Mouse (Mus musculus): ENCODE data around the gene Sufu. TPM values are rescaled to one million over a fixed set of nuclear protein-coding genes. Genes with fewer than 3 reads are reported as not detected.

Sufu gene
- total and polyA plus RNA-seq, 3 experiments: 8.7 to 11.0 (median 10.6) TPM

DNA sequence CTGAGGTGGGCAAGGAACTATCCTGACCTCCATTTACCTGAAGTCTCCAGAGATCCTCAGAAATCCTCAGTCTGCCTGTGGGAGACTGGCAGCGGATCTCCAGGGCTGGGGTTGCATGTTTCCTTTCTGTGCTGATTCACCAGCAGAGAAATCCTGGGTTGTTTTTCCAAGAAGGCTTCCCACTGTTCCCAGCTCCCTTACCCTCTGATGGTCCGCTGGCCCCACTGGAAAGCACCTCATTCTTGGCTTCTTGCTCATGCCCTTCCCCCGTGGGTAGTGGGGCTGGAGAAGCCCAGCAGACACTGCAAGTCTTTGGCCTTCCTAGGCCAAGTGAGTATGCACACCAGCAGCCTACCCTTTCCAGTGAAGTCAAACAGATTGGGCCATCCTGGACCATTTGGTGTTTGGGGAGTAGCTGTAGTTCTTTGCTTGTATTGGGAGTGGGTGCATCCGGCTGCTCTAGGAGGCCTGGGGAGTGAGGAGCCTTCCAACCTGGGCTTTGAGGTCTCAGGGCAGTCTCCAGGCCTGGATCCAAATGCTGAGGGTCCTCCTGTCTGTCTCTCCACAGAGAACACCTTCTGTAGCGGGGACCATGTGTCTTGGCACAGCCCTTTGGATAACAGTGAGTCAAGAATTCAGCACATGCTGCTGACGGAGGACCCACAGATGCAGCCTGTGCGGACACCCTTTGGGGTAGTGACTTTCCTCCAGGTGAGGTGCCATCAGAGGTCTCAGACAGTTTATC, 52.7 kb downstream of the Sufu start:
- H3K27me3 ChIP-seq (ENCODE audit: control insufficient read depth, insufficient read depth, low read length): no peaks in the 10 kb centered on the region
- H3K4me3 ChIP-seq: no peak overlapping the region
- H3K27ac ChIP-seq: no peak overlapping the region
- peaks cover 14% of the 10 kb centered on the region for H3K4me1 ChIP-seq (ENCODE audit: control insufficient read depth, insufficient read depth, low read length)
- H3K9ac ChIP-seq (ENCODE audit: low read depth, low read length): no peak overlapping the region
- H3K79me2 ChIP-seq (replicated peaks; ENCODE audit: control insufficient read depth, insufficient read depth, low read length): peaks cover 1% of the 10 kb centered on the region; the same call in 1 of the 2 replicates
- WGBS: 88% methylated on average over 7 of the region's 7 CpGs
- DNase-seq: no peak
- intact Hi-C loops (cut with DNase I): loop anchor here (10.0 kb wide), 1 partner anchor 145 kb away; the partner anchor contains the start of gene Nfkb2
- H3K36me3 ChIP-seq (ENCODE audit: control insufficient read depth, insufficient read depth, low read length): no peaks in the 10 kb centered on the region; the same call in 1 of the 2 replicates
- TF ChIP-seq CTCF (IDR thresholded peaks at IDR 0.05) (no peak), POLR2A (IDR thresholded peaks at IDR 0.05; ENCODE audit: insufficient read depth, low read depth, low read length) (no peak), EP300 (IDR thresholded peaks at IDR 0.05; ENCODE audit: insufficient read depth, low read depth, low read length) (no peak)

DNA sequence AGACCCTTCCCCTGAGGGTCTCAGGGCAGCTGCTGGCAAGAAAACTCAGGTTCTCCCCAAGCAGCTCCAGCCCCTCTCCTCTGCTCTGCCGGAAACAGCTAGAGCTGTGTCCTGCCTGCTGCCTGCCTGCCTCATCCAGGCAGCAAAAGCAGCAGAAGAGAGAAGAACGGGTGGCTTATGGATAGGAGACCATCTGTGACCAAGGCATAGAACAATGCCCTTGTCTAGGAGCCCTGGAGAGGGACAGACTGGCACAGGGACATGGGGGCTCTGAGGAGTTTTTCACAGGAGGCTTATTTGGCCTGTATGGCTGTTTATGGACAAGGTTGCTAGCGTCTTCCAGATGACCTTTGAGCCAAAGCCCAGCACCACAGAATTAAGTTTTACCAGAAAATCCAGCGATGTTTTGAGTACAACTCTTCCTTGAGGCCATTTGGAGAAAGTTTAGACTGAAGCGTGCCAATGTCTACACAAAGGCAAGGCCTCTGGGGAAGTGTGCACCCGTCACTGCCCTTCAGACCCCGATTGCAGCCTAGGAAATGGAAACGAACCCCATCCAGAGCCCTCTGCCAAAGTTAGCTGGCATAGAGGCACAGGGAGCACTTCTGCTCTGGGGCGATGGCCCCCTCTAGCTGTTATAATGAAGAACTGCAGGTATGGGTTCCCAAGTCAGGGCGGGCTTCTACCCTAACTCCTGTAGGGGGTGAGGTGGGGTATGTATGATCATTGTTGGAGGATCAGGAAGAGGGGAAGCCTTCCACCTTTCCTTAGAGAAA, 55.5 kb downstream of the Sufu start:
- Histone ChIP-seq H3K36me3 (ENCODE audit: control insufficient read depth, insufficient read depth, low read length) (peaks cover under 1% of the 10 kb centered on the region), H3K4me1 (ENCODE audit: control insufficient read depth, insufficient read depth, low read length) (peaks cover 40% of the 10 kb centered on the region), H3K27ac (peak overlapping the region; percentile 27), H3K4me3 (no peak overlapping the region), H3K79me2 (replicated peaks; ENCODE audit: control insufficient read depth, insufficient read depth, low read length) (no peaks in the 10 kb centered on the region), H3K9ac (ENCODE audit: low read depth, low read length) (no peak overlapping the region), H3K27me3 (ENCODE audit: control insufficient read depth, insufficient read depth, low read length) (no peaks in the 10 kb centered on the region)
- intact Hi-C loops (cut with DNase I): no loop called here
- TF ChIP-seq POLR2A (IDR thresholded peaks at IDR 0.05; ENCODE audit: insufficient read depth, low read depth, low read length) (no peak), CTCF (IDR thresholded peaks at IDR 0.05) (peak; percentile 99; the same call in 1 of the 2 replicates), EP300 (IDR thresholded peaks at IDR 0.05; ENCODE audit: insufficient read depth, low read depth, low read length) (peak; percentile 81)
- peak; percentile 61 to 71 for DNase-seq
- WGBS: 30% methylated on average over 10 of the region's 10 CpGs

DNA sequence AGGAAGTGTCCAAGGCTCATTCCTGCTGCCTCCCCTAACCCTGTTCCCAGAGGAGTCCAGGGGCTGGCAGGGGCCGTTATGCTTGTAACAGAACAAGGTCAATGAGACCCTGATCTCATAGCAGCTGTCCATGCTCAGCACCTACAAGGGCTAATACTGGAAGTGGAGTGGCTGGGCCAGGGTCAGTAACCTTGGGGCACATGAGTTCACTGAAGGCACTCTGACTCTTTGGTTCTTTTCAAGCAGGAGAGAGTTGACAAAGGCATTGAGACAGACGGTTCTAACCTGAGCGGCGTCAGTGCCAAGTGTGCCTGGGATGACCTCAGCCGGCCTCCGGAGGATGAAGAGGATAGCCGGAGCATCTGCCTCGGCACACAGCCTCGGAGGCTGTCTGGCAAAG, 56.2 kb downstream of the Sufu start:
- DNase-seq: no peak
- Histone ChIP-seq H3K79me2 (replicated peaks; ENCODE audit: control insufficient read depth, insufficient read depth, low read length) (no peaks in the 10 kb centered on the region), H3K27me3 (ENCODE audit: control insufficient read depth, insufficient read depth, low read length) (no peaks in the 10 kb centered on the region), H3K9ac (ENCODE audit: low read depth, low read length) (no peak overlapping the region), H3K36me3 (ENCODE audit: control insufficient read depth, insufficient read depth, low read length) (peaks cover 4% of the 10 kb centered on the region), H3K4me3 (no peak overlapping the region), H3K4me1 (ENCODE audit: control insufficient read depth, insufficient read depth, low read length) (peaks cover 44% of the 10 kb centered on the region), H3K27ac (peak overlapping the region; percentile 21)
- no peak for TF ChIP-seq POLR2A (IDR thresholded peaks at IDR 0.05; ENCODE audit: insufficient read depth, low read depth, low read length)
- no peak for TF ChIP-seq CTCF (IDR thresholded peaks at IDR 0.05)
- TF ChIP-seq EP300 (IDR thresholded peaks at IDR 0.05; ENCODE audit: insufficient read depth, low read depth, low read length): 0 out of 2 replicates have a peak, but pooled peaks have one; percentile 0
- WGBS: 66% methylated on average over 9 of the region's 9 CpGs
- intact Hi-C loops (cut with DNase I): no loop called here

DNA sequence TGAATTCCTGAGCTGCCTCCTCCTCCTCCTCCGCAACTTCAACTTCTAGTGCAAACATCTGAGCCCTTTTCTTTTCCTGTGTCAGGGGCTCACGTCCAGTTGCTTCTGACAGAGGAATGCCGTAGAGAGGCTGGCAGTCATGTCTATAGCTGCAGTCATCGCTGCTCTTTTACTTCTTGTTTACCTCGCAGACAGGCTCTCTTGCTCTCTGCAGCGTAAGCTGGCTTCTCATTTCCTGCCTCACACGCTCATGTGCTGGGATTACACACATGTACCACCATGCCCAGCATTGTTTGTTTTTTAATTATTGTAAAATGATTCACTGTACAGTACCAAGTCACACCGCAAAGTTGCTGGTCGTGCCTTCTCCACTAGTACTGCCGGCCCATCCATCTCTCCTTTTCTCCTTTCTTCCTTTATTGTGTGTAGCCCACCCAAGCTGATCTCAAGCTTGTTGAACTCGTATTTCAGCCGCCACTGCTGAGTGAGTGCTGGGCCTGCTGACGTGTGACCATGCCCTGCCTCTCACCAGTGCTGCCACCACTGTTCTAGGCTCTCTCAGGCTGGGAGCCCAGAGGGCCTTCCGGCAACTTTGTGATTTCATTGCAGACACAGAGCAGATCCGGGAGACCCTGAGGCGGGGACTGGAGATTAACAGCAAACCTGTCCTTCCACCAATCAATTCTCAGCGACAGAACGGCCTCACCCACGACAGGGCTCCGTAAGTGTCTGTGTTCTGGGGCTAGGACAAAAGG, 57.6 kb downstream of the Sufu start:
- Histone ChIP-seq H3K79me2 (replicated peaks; ENCODE audit: control insufficient read depth, insufficient read depth, low read length) (no peaks in the 10 kb centered on the region), H3K36me3 (ENCODE audit: control insufficient read depth, insufficient read depth, low read length) (peaks cover 4% of the 10 kb centered on the region), H3K9ac (ENCODE audit: low read depth, low read length) (no peak overlapping the region), H3K27ac (peak overlapping the region; percentile 67), H3K4me1 (ENCODE audit: control insufficient read depth, insufficient read depth, low read length) (peaks cover 49% of the 10 kb centered on the region), H3K27me3 (ENCODE audit: control insufficient read depth, insufficient read depth, low read length) (no peaks in the 10 kb centered on the region), H3K4me3 (no peak overlapping the region)
- WGBS: 35% methylated on average over 20 of the region's 20 CpGs
- intact Hi-C loops (cut with DNase I): loop anchor here (2.0 kb wide), 2 partner anchors 24 to 48 kb away; no protein-coding TSS in a partner anchor
- TF ChIP-seq CTCF (IDR thresholded peaks at IDR 0.05): no peak
- TF ChIP-seq EP300 (IDR thresholded peaks at IDR 0.05; ENCODE audit: insufficient read depth, low read depth, low read length): no peak
- no peak for TF ChIP-seq POLR2A (IDR thresholded peaks at IDR 0.05; ENCODE audit: insufficient read depth, low read depth, low read length)
- DNase-seq: no peak

DNA sequence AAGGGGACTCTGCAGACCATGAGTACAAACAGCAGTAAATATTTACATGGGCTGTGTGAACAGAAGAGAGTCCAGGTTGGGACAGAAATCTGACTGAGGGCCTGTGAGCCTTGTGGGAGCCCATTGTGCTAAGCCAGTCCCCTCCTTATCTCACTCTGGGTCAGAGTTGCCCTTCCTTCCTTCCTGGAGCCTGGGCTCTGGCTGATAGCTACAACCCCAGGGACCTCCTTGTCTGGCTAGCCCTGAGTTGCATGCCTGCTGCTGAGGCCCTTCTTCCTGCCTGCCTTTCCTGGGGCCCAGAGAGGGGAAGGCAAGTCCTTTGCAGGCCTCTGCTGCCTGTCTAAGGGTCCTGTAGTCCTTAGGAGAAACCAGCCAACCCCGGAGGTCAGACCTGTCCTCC, 58.3 kb downstream of the Sufu start:
- Histone ChIP-seq H3K4me3 (no peak overlapping the region), H3K79me2 (replicated peaks; ENCODE audit: control insufficient read depth, insufficient read depth, low read length) (no peaks in the 10 kb centered on the region), H3K27me3 (ENCODE audit: control insufficient read depth, insufficient read depth, low read length) (no peaks in the 10 kb centered on the region), H3K4me1 (ENCODE audit: control insufficient read depth, insufficient read depth, low read length) (peaks cover 54% of the 10 kb centered on the region), H3K9ac (ENCODE audit: low read depth, low read length) (no peak overlapping the region), H3K36me3 (ENCODE audit: control insufficient read depth, insufficient read depth, low read length) (peaks cover 4% of the 10 kb centered on the region), H3K27ac (peak overlapping the region; percentile 67)
- TF ChIP-seq EP300 (IDR thresholded peaks at IDR 0.05; ENCODE audit: insufficient read depth, low read depth, low read length) (peak; percentile 82; the same call in 1 of the 2 replicates), CTCF (IDR thresholded peaks at IDR 0.05) (no peak), POLR2A (IDR thresholded peaks at IDR 0.05; ENCODE audit: insufficient read depth, low read depth, low read length) (peak; percentile 45)
- intact Hi-C loops (cut with DNase I): loop anchor here (2.0 kb wide), 2 partner anchors 24 to 48 kb away; no protein-coding TSS in a partner anchor
- DNase-seq: peak; percentile 57 to 67
- 15% methylated on average over 1 of the region's 1 CpGs for WGBS

All from heart, adult 2 months (tissue).